Mouse (Mus musculus) fat pad, adult 2 months (tissue): Measurements from ENCODE around the gene Grin2a.

ENCODE experiments used
- DNase-seq: peaks from one replicate; pipeline ENCODE4 v3.0.0-alpha.2; 2011; ENCODE audit warnings: low read depth, low spot score; ENCODE audit errors: extremely low read depth

The Grin2a gene

DNA sequence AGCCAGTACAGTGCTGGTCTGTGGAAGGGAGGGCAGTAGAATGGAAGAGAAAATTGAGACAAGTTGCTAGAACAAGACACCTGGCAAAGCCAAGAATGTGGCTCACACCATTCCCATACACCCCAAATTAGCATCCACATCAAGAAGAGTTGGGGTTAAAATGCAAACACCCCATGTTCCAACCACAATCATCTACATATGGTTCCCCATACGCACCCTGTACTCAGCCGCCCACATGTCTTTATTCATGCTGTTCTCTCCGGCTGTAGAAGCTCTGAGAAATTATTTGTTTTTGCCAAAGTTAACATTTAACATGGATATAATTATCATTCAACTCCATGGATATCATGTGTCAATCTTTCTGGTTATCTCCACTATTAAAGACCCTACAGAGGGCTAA, 22.7 kb downstream of the Grin2a start:
- DNase-seq: no peak

DNA sequence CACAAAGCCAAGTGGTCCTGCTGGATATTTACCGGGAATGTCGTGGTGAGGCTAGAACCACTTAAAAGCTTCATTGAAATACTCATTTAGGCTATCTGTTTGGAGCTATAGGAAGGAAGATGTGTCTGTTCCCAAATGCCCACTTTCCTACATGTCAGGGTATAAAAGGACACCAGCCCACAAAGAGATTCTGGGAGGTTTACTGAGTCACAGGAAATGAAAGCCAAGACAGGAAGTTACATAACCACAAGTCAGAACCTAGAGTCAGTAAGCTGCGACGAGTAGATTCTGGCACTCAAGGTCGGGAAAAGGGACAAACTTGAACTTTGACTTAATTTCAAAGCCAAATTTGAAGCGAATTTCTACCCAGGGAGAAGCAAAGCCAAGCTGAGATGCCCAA, 30.9 kb downstream of the Grin2a start:
- no peak for DNase-seq

DNA sequence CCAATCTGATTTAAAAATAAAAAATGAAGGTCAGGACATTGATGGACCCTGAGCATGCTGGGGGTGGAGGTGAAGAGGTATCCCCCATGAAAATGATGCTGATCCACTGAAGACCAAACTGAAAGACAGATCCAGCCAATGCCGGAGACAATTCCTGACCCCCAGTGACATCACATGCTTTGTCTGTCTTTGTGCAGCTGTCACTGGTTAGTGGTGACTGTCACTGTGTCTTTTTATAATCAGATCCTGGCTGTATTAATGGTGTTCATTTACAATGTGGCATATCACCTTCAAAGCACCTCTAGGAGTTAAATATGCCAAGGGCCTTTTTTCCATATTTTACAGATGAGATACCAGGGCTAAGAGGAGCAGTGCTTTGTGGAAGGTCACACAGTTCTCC, 32.9 kb downstream of the Grin2a start:
- DNase-seq: no peak

DNA sequence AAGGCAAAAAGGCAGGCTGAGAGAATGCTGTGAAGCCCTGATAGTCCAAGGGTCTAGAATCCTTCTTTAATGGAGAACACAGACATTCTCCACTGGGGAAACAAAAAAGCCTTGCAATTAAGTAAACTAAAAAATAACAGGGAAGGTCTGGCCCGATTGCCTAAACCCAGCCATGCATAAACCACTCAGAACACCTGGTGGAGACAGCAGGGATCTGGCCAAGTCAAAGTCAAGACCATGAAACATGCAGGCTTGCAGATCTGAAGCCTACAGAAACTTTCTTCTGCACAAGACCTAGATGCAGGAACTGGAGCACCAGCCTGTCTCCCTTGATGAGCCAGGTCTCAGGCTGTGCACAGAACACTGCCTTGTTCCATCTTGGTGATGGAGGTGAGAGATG, 36.0 kb downstream of the Grin2a start:
- no peak for DNase-seq

DNA sequence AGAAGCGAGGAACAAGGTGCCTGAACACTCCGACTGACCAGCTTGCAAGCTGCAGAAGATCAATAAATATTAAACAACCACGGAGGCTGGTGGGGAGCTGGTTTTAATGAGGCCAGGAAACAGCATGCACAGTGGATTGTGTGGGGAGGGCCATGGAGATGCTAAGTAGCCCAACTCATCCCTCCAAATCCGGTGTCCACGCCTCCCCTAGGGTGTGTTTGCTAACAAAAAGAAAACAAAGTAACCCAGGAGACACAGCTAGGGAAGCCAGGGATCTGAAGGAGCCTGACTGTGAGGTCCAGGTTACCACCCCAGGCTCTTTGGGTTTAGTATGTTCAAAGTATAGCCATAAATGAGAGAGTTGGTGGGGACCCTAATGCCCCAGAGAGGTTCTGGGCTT, 41.1 kb downstream of the Grin2a start:
- DNase-seq: no peak

DNA sequence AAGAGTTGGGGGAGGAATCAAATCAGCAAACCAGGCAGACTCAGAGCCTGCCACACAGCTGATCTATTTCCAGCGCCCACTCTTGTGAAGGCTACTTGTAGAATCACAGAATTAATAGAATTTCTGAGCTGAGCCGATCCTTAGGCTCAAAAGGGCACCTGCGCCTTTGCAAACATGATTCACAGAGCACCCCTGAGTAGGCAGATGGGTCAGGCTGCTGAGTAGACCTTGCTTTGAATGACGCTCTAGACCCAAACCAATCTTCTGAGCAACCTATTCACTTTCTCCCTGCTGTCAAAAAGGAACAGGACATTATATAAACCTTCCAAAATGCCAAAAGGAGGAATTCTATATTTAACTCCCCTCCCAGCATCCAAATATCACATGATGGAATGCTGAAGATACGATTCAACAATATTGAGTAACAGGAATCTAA, 41.9 kb downstream of the Grin2a start:
- DNase-seq: no peak

DNA sequence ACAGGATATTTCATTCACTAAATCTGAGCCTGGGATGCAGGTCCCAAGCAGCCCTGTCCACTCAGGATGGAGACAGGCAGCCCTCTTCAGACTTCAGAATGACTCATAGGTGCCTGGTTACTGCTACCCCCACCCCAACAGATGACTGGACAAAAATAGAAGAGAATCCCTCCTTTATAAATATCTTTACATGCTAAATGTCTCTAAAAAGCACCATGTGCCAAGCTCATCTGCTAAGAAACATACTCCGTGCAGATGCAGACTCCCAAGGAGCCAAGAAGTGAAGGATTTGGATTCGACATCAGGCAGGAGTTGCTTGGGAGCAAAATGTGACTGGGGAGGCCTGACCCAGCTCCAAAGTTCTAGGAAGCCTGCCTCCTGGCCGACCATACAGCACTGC, 46.1 kb downstream of the Grin2a start:
- DNase-seq: no peak

DNA sequence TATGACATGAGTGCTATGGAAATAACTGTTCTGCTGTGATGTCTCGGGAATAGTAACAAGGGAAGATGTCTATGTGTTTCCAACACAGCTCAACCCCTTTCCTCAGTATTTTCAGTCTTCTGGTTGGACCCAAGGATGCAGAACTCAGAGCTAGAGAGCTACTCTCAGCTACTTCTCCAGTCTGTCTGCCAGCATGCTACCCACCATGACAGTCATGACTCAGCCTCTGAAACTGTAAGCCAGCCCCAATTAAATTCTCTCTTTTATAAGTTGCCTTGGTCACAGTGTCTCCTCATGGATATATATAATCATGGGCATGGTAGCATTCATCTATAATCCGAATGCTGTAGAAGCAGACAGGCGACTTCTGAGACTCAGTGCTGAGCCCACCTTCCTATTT, 47.9 kb downstream of the Grin2a start:
- DNase-seq: no peak

DNA sequence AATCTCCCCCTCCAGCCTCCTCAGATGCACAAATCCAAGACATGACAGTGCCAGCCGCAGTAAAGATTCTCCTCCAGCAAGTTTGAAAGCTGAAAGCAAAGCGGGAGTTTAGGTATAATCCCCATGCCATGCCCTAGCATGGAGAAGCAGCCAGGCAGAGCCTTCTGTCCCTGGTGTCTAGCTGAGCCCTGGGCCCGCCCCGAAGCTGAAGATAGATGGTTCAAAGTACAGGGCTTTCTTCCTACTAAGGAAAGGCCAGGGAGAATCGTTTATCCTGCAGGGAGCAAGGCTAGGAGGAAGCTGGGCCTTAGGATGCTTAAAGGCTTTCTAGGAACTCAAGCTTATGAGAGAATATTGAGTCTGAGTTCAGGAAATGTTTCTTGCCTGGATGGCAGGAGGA, 50.5 kb downstream of the Grin2a start:
- DNase-seq: no peak

DNA sequence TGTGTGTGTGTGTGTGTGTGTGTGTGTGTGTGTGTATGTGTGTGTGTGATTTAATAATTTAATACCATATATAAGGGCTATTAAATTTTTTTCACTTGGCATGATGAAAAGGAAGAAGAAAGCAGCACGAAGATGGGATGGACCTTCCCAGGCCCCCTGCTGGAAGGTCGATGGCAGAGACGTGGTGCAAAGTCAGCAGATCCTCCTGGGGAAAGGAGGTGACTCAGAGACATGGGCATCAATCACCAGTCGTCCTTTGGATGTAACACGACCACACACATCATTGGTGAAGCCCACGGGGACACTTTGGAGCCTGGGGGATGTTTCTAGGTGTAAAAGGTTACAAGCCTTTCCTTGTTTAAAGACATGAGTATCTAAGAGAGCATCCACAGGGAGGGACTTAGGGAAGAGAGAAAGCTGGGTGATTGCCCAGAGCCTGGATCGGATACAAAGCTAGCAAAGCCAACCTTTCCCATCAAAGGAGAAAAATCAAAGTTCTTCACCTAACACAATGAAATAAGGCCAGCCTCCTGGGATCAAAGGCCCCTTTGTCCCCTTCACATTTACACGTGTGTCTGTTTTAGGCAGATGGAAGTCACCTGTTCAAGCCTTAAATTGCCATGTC, 53.9 kb downstream of the Grin2a start:
- no peak for DNase-seq

DNA sequence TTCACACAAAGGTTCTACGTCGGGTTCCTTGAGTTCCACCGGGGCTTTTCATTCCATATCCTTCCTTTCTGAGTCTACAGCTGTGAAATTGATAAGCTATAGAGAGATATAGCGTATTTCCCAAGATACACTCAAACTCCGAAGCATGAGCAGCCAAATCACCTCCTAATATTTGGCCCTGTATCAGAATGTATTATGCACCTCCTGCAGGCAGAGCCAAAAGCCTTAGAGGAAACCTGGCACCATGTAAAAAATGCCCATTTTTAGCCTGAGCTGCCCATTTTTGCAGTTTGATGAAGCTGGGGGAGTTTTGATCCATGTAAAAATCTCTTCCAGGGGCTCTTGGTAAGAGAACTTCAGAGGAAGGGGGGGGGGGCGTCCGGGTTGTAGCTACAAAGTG, 54.6 kb downstream of the Grin2a start:
- no peak for DNase-seq

DNA sequence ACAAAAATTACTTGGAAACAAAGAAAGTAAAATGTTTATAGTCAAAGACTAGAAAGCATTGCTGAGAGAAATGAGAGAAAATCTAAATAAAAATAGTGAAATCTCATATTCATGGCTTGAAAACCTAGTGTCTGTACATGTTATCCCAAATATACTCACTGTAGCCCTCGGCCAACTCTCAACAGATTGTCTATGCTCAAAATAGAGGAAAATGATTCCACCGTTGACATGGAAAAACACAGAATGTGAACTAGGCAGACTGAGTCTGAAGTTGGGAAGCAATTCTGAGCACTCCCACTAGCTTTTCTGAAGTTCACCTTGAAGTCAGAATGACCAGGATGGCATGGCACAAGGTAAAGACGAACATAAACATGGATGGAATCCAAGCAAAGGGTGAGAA, 84.7 kb downstream of the Grin2a start:
- no peak for DNase-seq

DNA sequence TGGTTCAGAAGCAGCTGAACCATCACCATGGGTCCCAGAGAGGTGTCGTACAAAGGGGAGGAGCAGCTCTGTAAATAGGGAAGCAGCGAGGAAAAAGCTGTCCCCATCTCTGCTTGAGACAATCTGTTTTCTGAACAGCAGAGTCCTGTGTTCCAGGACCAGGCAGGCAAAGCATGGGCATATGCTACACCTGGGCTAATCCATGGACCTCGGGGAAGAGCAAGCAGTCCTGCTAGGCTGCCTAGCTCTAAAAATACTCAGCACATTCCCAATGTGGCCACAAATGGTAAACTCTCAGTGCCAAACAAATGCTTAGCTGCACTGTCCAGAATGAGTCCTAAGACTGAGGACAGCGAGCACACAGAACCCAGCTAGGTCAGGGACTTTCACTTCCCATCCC, 86.1 kb downstream of the Grin2a start:
- no peak for DNase-seq

DNA sequence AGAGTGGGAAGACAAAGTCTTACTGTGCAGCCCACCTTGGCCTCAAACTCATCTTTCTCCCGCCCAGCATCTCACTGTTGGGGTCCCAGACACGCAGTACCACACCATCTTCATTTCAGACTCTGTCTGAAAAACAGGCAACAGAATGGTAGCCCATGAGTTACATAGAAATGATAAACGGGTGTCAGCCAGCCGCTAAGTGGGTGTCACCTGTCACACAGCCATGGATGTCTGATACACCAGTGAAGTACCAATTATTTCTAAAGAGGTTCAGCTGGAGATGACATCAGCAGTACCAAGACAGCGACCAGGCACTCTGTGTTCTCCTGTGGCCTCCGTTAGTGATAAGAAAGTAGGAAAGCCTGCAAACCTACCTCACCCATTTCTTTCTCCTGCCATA, 90.9 kb downstream of the Grin2a start:
- no peak for DNase-seq

DNA sequence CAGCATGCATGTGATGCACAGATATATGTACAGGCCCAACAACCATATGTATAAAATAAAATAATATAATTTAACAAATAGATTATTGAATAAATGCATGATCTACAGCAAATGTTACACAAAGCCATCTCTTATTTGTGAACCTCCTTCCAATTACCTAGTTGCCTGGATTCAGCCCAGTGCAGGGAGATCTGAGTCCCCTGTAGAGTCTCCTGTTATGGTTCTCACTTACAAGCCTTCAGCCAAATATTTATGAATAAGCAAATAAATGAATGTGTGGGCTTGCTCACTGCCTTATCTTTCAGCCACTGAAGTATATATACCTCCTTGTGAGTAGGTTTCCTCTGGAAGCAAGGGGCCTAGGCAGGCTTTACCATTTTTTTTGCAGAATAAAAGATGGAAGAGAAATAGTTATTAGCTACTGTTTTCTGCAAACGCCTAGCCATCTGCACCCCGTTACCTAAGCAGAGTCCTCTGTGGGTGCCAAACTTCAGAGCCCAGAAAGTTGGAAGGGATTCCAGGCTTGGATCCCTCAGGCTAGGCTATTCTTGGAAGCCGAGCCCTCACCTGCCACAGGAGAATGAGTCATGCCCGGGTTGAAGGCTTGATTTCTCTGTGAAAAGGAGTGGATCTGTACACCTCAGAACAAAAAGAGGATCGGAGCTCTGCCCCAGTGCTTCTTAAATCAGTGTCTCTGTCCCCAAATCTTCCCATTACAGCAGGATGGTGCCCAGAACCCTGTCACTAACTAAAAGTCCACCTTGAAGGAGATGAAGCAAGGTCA, 92.5 kb downstream of the Grin2a start:
- DNase-seq: no peak

DNA sequence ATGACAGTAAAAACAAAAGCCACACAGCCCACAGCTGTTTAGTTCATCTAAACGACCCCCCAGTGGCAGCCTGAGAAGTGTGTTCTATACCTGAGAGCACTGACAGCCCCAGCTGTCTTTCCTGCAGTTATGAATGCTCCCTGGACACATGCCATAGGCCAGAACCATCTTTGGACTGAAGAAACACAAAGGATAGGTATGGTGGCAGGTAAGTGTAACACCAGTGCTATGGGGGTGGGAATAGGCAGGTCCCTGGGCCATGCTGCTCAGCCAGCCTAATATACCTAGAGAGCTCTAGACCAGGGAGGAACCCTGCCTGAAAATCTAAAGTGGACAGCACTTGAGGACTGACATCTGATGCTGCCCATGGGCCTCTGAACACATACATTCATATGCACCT, 93.9 kb downstream of the Grin2a start:
- no peak for DNase-seq

DNA sequence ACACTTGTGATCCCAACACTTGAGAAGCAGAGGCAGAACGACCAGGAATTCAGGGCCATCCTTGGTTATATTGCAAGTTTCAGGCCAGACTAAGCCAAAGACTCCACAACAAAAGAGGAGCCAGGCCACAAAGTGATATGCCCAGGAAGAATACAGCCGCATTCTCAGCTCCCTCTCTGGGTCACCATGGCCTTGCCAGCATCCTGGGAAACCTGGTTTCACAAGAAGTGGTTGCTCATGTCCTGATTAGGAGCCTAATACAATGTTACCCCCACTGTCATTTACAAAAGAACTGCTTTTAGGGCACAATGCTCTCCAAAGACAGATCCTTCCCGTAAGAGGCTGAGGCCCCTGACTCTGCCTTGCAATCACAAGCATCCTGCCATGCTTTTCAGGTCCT, 94.4 kb downstream of the Grin2a start:
- no peak for DNase-seq

DNA sequence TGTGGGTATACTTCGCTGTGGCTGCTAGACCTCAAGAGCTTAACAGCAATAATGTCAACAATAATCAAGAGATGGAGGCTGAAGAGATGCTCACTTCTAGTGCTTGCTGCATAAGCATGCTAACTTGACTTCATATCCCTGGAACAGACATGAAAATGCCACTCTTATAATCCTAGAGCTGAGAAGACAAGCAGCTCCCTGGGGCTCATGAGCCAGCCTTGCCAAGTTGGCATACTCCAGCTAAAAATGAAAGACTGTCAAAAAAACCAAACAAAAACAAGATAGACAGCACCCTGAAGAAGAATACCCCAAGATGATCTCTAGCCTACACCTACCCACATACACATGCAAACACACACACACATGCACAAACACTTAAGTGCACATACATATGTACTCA, 95.2 kb downstream of the Grin2a start:
- no peak for DNase-seq

DNA sequence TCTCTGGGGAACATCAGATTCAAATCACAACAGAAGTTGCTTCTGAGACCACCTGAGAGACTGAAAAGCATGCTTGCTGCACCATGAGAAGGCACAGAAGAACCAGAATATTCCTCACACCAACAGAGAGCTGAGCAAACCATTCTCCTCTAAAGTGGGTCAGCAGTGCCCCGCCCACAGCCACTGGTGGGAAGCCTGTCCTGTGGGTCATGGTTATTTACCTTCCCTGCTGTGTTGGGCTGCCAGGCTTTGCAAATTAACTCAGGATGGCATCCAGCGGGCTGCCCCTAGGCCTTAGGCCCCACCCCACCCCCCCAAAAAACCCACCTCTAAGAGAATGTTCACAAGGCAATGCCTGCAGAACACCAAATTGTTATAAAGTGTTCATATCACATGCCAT, 96.2 kb downstream of the Grin2a start:
- DNase-seq: no peak

DNA sequence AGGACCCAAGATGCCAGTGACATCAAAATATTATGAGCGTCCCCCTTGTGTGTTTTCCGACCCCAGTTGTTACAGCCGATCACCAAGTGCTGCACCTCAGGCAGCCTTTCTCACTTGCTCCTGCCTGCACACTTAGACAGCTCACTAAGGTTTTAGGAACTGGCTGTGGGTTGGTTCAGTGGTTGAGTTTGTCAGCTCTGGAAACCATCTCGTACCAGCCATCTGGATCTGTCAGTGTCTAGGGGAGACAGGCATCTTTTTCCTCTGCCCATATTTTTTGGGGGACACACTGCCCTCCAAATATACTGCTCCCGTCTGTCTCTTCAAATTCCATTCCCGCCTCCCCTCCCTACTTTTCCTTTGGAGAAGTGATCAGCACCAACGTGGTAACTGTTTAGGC, 99.8 kb downstream of the Grin2a start:
- DNase-seq: no peak

DNA sequence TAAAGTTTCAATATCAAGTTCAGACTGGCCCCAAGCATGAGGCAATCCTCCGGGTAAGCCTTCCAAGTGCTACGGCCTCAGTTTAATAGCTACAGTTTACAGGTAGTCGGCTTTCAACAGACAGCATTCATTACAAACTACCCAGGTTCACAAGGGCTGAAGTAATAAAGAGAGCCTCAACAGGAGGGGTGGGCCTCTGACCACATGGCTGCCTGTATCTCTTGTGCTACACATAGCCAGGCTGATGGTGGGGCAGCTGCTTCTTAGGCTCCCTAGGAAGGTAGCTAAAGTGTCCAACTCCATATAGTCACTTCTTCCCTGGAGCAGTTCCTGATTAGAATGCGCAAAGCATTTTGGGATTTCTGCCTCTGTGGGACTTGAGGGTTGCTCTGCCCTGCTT, 109.2 kb downstream of the Grin2a start:
- DNase-seq: no peak

DNA sequence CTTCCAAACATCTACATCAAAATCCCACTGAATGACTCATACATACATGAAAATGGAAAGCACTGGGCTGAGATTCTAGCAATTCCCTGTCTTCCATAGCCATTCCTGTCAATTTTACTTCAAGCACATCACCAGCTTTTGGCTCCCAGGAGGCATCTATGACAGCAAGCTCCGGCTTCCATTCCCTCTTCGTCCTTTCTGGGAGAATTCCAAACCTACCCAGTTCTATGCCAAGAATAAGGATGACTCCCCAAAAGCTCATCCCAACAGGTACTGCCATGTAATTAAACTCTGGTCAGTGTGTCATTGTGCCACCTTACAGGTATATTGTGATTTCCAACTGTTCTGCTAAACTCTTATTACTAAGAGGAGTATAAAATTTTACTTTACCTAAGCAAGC, 111.2 kb downstream of the Grin2a start:
- DNase-seq: no peak

DNA sequence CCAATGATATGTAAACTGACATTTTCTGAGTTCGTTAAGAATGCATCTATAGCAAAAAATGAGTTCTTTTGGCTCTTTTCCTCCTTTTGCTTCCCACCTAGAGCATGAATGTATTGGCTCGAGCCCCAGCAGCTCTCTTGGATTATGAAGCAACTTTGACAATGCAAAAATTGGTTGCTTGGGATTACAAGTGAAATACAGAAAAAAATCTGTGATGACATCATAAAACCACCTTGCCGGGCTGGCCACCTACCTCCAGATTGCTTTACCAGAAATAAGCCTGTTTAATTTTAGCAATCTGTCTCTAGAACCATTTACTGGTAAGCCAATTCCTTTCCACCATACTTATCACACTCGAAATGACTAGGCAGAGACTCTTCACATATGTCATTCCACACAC, 112.9 kb downstream of the Grin2a start:
- DNase-seq: no peak
